Mouse (Mus musculus): ENCODE data around the gene Cep55.
A peak's percentile ranks its signal among the peaks of the same experiment; 100 is the strongest.

Gene Cep55

DNA sequence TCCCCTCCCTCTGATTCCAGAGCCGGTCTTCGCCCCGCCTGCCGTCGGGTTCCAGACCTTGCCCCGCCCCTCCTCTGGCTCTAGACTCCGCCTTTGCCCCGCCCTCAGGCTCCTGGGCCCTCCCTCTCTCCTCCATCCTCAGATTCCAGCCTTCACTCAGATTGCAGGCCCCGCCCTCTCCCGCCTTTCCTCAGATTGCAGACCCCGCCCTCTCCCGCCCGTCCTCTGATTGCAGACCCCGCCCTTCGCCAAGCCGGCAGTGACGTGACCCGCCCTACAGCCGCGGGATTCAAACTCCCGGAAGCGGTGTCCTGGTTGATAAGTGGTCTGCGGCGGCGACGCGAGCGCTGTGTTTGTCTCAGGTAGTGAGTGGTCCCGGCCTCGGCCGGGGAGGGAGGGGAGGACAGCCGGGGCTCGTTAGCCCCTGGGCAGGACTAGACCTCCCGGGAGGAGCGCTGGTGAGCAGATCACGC, at the start of gene Cep55:
Gene Cep55, plus strand, starts transcription at position 292 of the 473 bp plus-strand sequence.
- peak; percentile 100 for DNase-seq (ENCODE audit: low read depth)

- DNase-seq (ENCODE audit: low read depth) = peak; percentile 62
Measured at GRCm38 (mm10) chr19:38011379-38011778, 43.4 kb upstream of the Cep55 start.

GRCm38 (mm10) chr19:38014443-38014842, 40.4 kb upstream of the Cep55 start:
- DNase-seq (ENCODE audit: low read depth) = peak; percentile 19

GRCm38 (mm10) chr19:38015180-38015872, 39.5 kb upstream of the Cep55 start:
- DNase-seq (ENCODE audit: low read depth) = peak; percentile 99

GRCm38 (mm10) chr19:38015873-38016254, 38.9 kb upstream of the Cep55 start:
- DNase-seq (ENCODE audit: low read depth) = no peak

DNA sequence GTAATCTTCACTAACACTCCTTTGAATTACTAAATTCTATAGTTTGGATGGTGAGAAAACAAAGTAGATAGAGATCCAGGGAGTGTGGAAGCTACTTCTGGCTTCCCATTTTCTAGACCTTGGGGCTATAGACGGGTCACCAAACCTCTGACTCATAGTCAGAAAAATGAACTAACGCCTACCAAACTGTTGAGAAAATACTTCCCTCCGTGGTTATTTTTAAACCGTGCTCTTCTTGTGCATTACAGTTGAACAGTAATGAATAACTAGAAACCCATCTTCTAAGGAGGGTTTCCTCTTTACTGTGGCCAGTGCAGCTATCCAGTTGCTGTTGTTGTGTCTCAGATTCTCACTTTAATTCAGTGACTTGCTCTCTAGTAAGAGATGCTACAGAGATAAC, 32.1 kb upstream of the Cep55 start:
- DNase-seq (ENCODE audit: low read depth) = peak; percentile 74

DNA sequence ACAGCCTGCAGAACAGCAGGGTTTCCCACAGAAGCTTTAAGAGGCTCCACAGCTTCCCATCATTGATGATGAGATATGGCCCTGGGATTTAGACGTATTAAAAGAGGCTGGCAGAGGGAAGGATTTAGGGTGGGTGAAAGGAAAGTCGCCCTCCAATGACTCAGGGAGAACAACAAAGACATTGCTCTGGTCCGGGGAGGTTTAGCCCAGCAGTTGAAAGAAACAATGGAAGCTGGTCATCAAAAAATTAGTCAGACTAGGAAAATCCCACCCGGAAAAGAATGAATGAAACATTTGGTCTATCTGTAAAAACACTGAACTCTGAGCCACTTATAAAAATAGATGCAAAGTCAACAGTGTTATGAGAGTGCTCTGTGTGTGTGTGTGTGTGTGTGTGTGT, 31.2 kb upstream of the Cep55 start:
- DNase-seq (ENCODE audit: low read depth) = peak; percentile 46

DNA sequence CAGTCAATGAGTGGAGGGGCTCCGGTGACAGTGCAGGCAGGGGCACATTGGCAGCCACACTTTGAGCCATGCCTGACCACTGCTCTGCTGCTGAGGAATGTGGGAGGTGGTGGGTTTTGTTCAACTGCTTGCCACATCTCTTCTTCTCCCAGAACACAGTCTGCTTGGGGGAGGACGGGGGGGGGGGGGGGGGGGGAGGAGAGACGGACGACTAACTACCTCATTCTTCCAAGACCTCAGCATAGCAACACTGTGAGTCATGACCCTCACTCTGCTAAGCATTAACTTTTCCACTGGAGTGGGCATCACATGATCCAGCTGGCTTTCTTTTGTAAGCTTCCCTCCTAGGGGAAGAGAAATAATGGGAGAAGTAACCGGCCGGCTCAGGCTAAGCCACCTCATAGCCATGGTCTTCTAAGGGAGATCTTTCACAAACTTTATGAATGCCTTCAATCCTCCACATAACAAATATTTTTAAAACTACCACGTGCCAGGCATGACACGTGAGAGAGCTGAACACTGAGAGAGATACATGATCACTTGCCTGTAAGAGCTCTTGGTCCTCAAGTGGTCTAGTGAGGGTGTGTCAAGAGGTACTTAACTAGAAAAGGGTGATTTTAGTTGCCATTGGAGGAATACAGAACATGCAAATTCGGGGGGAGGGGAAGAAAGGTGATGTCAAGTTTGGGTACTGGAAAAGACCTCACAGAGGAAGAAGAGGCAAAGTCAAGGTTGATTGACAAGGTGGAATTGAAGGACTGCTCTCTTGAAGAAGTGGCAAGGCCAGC, 29.4 kb upstream of the Cep55 start:
- peak; percentile 97 for DNase-seq (ENCODE audit: low read depth)

DNA sequence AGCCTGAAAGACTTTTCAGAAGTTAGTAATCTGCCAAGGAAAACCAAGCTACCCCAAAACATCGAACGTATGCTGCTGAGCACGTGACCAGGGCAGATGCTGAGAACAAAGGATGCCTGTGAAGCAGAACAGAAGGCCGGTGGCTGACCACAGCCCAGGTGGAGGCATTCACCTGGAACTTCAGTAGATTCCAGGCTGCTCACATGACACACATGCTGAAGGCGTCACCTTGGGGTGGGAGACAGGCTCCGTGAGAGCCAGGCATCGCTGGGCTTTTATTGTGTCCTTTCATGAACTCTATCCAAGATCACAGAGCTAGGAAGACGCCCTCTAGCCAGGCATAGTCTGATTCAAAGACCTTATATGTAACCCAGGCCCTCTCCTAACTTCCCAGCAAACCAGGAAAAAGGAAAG, 28.6 kb upstream of the Cep55 start:
- no peak for DNase-seq (ENCODE audit: low read depth)

- no peak for DNase-seq (ENCODE audit: low read depth)
Measured at GRCm38 (mm10) chr19:38027389-38027788, 27.4 kb upstream of the Cep55 start.

DNA sequence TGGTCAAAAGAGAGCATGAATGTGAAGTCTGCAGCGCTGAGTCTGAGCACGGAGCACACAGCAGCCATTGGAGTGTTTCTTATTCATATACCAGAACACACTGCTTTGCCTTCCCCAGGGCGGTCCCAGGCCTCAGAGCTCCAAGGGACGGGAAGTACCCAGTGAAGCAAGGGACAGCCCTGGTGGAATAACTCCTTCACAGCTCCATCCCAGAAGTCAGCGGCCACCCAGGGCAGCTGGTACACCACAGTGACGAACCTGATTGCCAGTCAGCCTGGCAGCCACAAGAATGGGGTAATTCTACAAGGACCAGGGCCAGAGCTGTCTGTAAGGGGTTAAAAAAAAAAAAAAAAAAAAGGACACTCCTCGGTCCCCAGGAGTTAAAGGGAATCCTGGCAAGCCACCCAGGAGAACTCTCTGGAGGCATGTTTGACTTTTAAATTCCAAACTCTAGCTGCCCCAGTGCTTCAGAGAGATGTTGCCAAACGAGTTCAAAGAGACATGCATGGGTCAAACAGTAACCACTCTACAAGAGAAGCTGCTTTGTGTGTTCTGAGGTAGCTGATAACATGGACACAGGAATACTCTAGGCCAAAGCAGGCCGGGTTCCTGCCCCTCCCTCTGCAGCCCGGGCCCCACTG, 26.8 kb upstream of the Cep55 start:
- peak; percentile 54 for DNase-seq (ENCODE audit: low read depth)

DNA sequence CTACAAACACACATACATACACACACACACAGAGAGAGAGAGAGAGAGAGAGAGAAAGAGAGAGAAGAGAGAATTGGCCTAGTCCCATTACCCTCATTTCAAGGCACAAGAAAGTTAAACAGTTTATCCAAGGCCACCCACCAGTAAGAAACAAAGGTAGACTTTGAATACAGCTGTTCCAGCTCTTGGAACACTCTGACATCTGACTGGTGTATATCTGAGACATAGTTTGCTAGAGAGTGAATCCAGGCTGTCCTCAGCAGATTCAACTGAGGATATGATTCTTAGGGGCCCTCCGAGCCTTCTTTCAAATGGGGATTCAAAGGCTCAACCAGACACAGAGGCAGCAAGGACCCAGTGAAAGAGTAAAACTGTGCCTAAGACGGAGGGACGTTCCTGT, 25.5 kb upstream of the Cep55 start:
- no peak for DNase-seq (ENCODE audit: low read depth)

GRCm38 (mm10) chr19:38029871-38030270, 24.9 kb upstream of the Cep55 start:
- no peak for DNase-seq (ENCODE audit: low read depth)

GRCm38 (mm10) chr19:38030673-38031137, 24.1 kb upstream of the Cep55 start:
- no peak for DNase-seq (ENCODE audit: low read depth)

DNA sequence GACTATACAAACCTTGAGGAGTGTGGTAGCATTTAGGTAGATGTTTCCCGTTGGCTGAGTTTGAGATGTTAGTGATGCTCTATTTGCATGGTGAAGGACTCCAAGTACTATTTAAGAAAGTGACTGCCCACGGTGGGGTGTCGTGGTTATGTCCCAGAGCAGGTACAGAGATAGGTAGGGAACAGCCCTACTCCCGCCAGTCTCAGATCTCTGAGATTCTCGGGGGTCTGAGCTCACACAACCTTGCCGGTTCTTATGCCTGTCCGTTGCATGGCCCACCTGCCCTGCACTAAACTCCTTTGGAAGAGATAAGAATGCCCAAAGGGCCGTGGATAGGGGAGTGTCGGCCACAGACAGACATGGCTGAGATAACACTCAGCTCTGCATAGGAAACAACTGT, 23.7 kb upstream of the Cep55 start:
- no peak for DNase-seq (ENCODE audit: low read depth)

GRCm38 (mm10) chr19:38032993-38033734, 21.6 kb upstream of the Cep55 start:
- DNase-seq (ENCODE audit: low read depth) = peak; percentile 57

DNA sequence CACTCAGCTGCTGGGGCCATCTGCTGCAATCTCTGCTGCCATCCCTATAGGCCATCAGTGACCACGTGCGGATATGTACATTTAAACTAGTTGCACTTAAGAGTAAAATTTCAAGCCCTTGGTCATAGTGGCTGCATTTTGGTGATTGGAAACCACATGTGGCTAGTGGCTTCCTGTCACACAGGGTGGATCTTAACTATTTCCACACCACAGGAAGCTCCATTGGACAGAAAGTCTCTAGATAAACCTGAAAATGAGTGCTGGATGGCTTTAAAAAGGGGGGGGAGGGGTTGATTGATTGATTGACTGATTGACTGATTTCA, 21.1 kb upstream of the Cep55 start:
- no peak for DNase-seq (ENCODE audit: low read depth)

DNA sequence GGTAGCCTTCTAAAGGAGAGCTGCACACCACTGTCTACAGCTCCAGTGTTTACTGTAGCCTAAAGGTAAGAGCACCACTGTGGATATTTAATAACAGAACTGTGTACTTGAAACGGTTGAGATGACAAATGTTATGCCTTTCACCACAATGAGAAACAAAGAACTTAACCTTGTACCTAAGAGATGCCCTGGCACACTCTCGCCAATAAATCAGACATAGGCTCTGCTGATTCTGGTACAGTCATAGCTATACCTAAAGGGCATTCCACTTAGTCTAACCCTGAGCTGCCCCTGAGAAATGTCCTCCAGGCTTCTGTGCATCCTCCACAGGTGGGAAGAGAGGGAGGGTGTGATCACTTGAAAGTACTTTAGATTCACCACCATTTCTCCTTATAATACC, 20.1 kb upstream of the Cep55 start:
- DNase-seq (ENCODE audit: low read depth) = no peak

- DNase-seq (ENCODE audit: low read depth) = no peak
Measured at GRCm38 (mm10) chr19:38035766-38036165, 19.0 kb upstream of the Cep55 start.

- peak; percentile 86 for DNase-seq (ENCODE audit: low read depth)
Measured at GRCm38 (mm10) chr19:38038267-38038666, 16.5 kb upstream of the Cep55 start.

- peak; percentile 80 for DNase-seq (ENCODE audit: low read depth)
Measured at GRCm38 (mm10) chr19:38042261-38042722, 12.5 kb upstream of the Cep55 start.
